Mouse (Mus musculus) midbrain, embryonic 16.5 days (tissue): ENCODE measurements around the gene Asphd1. TPM values are rescaled to one million over a fixed set of nuclear protein-coding genes. Genes with fewer than 3 reads are reported as not detected.

Experiments used
- polyA plus RNA-seq: library from polyadenylated mRNA; unstranded; fragments of >200 nt; fragmentation: Nextera tagmentation; extraction: Ambion mirVana; gene quantifications from 2 replicates; pipeline ENCODE4 v1.2.1, GENCODE M21; 2015

Gene Asphd1
- polyA plus RNA-seq, 1 experiment from 2014 or later = 10.4 TPM

Other genes starting within 250 kb of the Asphd1 start
- gene Coro1a, start 241.8 kb downstream of the Asphd1 start, polyA plus RNA-seq = 114 and 122 TPM in 2 replicates
- gene Mapk3, start 190.0 kb downstream of the Asphd1 start, polyA plus RNA-seq = 111 and 112 TPM in 2 replicates
- 0.95 and 1.5 TPM in 2 replicates for gene Gdpd3, start 183.2 kb downstream of the Asphd1 start, polyA plus RNA-seq
- gene Ypel3, start 172.6 kb downstream of the Asphd1 start, polyA plus RNA-seq = 162 and 191 TPM in 2 replicates
- 0.51 and 0.64 TPM in 2 replicates for gene Tbx6, start 168.1 kb downstream of the Asphd1 start, polyA plus RNA-seq
- 155 and 182 TPM in 2 replicates for gene Ppp4c, start 157.1 kb downstream of the Asphd1 start, polyA plus RNA-seq
- gene Fam57b, start 151.9 kb downstream of the Asphd1 start, polyA plus RNA-seq = 55.0 and 61.1 TPM in 2 replicates
- gene 4930451I11Rik, start 117.9 kb downstream of the Asphd1 start, polyA plus RNA-seq = not detected in 2 replicates
- 24.2 and 35.8 TPM in 2 replicates for gene Doc2a, start 102.2 kb downstream of the Asphd1 start, polyA plus RNA-seq
- gene Hirip3, start 87.6 kb downstream of the Asphd1 start, polyA plus RNA-seq = 19.8 and 20.0 TPM in 2 replicates
- 94.6 and 98.3 TPM in 2 replicates for gene Ino80e, start 87.2 kb downstream of the Asphd1 start, polyA plus RNA-seq
- 64.8 and 66.7 TPM in 2 replicates for gene Taok2, start 64.9 kb downstream of the Asphd1 start, polyA plus RNA-seq
- 33.2 and 34.0 TPM in 2 replicates for gene Tmem219, start 26.7 kb downstream of the Asphd1 start, polyA plus RNA-seq
- gene Kctd13, start 20.7 kb downstream of the Asphd1 start, polyA plus RNA-seq = 135 and 140 TPM in 2 replicates
- 44.6 and 50.2 TPM in 2 replicates for gene Sez6l2, start 981 bp upstream of the Asphd1 start, polyA plus RNA-seq
- 132 and 141 TPM in 2 replicates for gene Cdipt, start 26.3 kb upstream of the Asphd1 start, polyA plus RNA-seq
- gene Cdiptos, start 26.5 kb upstream of the Asphd1 start, polyA plus RNA-seq = 0.69 and 0.96 TPM in 2 replicates
- 2.9 and 3.2 TPM in 2 replicates for gene Mvp, start 65.0 kb upstream of the Asphd1 start, polyA plus RNA-seq
- gene Pagr1b, start 66.9 kb upstream of the Asphd1 start, polyA plus RNA-seq = 0.50 TPM in 1 of 2 replicates, not detected in the other
- gene Pagr1a, start 67.8 kb upstream of the Asphd1 start, polyA plus RNA-seq = 33.8 and 62.5 TPM in 2 replicates
- 30.9 and 61.5 TPM in 2 replicates for gene Gm42742, start 71.5 kb upstream of the Asphd1 start, polyA plus RNA-seq
- 40.9 and 63.3 TPM in 2 replicates for gene Prrt2, start 71.6 kb upstream of the Asphd1 start, polyA plus RNA-seq
- 46.7 and 51.5 TPM in 2 replicates for gene Maz, start 77.5 kb upstream of the Asphd1 start, polyA plus RNA-seq
- gene Kif22, start 92.9 kb upstream of the Asphd1 start, polyA plus RNA-seq = 16.6 and 17.6 TPM in 2 replicates
- not detected in 2 replicates for gene Zg16, start 137.7 kb upstream of the Asphd1 start, polyA plus RNA-seq
- gene AI467606, start 141.8 kb upstream of the Asphd1 start, polyA plus RNA-seq = 1.7 and 2.5 TPM in 2 replicates
- 0.68 and 0.77 TPM in 2 replicates for gene Qprt, start 172.6 kb upstream of the Asphd1 start, polyA plus RNA-seq
- 0.05 TPM in 1 of 2 replicates, not detected in the other for gene Spn, start 188.2 kb upstream of the Asphd1 start, polyA plus RNA-seq
- 76.1 and 85.7 TPM in 2 replicates for gene Cd2bp2, start 246.5 kb upstream of the Asphd1 start, polyA plus RNA-seq